ENCODE assay signal across 18 mouse cellular contexts in the genomic region with DNA sequence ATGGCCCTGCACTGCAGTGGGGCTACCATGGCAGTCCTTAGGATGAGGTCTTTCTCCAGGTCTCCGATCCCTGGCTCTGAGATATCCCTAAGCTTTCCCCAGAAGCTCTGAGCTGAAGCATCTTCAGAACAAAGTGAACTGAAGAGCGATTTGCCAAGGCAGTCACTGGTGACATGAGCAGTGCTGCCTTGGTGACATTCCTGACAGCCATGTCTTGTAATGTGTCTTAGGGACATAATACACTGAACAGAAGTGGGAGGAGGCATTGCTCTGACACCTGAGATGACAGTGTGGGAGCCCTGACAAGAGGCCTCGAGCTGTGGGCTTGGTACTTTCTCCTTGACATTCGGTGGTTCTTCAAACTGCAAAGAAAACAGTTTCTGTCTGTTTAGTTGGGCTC. TPM values are rescaled to one million over a fixed set of nuclear protein-coding genes. Genes with fewer than 3 reads are reported as not detected.
DNase-seq lines count a peak whose midpoint lies in the region; ATAC-seq and TF ChIP-seq lines count a peak whose summit lies in the region.
"Had no signal": no experiment of that assay in that cellular context is flagged by ENCODE, and none has a peak within 500 bp of the region (broad histone marks: within the 10 kb centered on the region; RNA-seq: fewer than 3 reads in every experiment).

No protein-coding gene starts in this region.

- 86% methylated on average over 4 of the region's 4 CpGs for WGBS in forebrain, embryonic 15.5 days
- WGBS in forebrain, embryonic 10.5 days: 87% methylated on average over 4 of the region's 4 CpGs
- WGBS in forebrain, postnatal 0 days: 81% methylated on average over 4 of the region's 4 CpGs
- WGBS in forebrain, embryonic 11.5 days: 84% methylated on average over 4 of the region's 4 CpGs
- WGBS in midbrain, embryonic 11.5 days: 90% methylated on average over 4 of the region's 4 CpGs
- WGBS in midbrain, embryonic 13.5 days: 87% methylated on average over 4 of the region's 4 CpGs

- no peak overlapping the region for H3K4me2 ChIP-seq in forebrain, embryonic 15.5 days (replicated peaks)
- H3K4me2 ChIP-seq in forebrain, postnatal 0 days (ENCODE audit: low read depth): no peak overlapping the region
- H3K4me2 ChIP-seq in forebrain, embryonic 11.5 days (ENCODE audit: low read depth, low read length, severe bottlenecking): no peak overlapping the region
- H3K4me2 ChIP-seq in midbrain, embryonic 11.5 days: no peak overlapping the region
- no peak overlapping the region for H3K4me2 ChIP-seq in midbrain, embryonic 13.5 days (replicated peaks)
- H3K4me2 ChIP-seq: embryonic facial prominence, embryonic 13.5 days; embryonic facial prominence, embryonic 15.5 days had no signal

- H3K4me1 ChIP-seq in forebrain, embryonic 15.5 days: no peaks in the 10 kb centered on the region
- H3K4me1 ChIP-seq in forebrain, embryonic 10.5 days: peaks cover 8% of the 10 kb centered on the region; the same call in 1 of the 2 replicates
- no peaks in the 10 kb centered on the region for H3K4me1 ChIP-seq in forebrain, postnatal 0 days (ENCODE audit: insufficient read depth)
- H3K4me1 ChIP-seq in forebrain, embryonic 11.5 days (replicated peaks; ENCODE audit: control insufficient read depth, insufficient read depth, low read length): no peaks in the 10 kb centered on the region
- no peaks in the 10 kb centered on the region for H3K4me1 ChIP-seq in midbrain, embryonic 11.5 days (ENCODE audit: control insufficient read depth, insufficient read depth, low read length)
- peaks cover 8% of the 10 kb centered on the region; the same call in 1 of the 2 replicates for H3K4me1 ChIP-seq in midbrain, embryonic 13.5 days (replicated peaks)
- H3K4me1 ChIP-seq: embryonic facial prominence, embryonic 15.5 days had no signal

- H3K4me3 ChIP-seq in forebrain, embryonic 15.5 days: no peak overlapping the region
- H3K4me3 ChIP-seq in forebrain, embryonic 10.5 days: no peak overlapping the region
- H3K4me3 ChIP-seq in forebrain, postnatal 0 days (ENCODE audit: low read depth, low read length): no peak overlapping the region
- no peak overlapping the region for H3K4me3 ChIP-seq in forebrain, embryonic 11.5 days (ENCODE audit: low read depth, low read length)
- H3K4me3 ChIP-seq in midbrain, embryonic 11.5 days (ENCODE audit: low read depth, low read length): no peak overlapping the region
- no peak overlapping the region for H3K4me3 ChIP-seq in midbrain, embryonic 13.5 days (replicated peaks)
- H3K4me3 ChIP-seq: embryonic facial prominence, embryonic 13.5 days; embryonic facial prominence, embryonic 15.5 days; erythroblast, embryonic 14.5 days had no signal

- H3K9ac ChIP-seq in forebrain, embryonic 15.5 days (replicated peaks): no peak overlapping the region
- no peak overlapping the region for H3K9ac ChIP-seq in forebrain, postnatal 0 days
- no peak overlapping the region for H3K9ac ChIP-seq in forebrain, embryonic 11.5 days (ENCODE audit: low read length)
- H3K9ac ChIP-seq in midbrain, embryonic 11.5 days (ENCODE audit: low read length): no peak overlapping the region
- no peak overlapping the region for H3K9ac ChIP-seq in midbrain, embryonic 13.5 days (replicated peaks)
- H3K9ac ChIP-seq: embryonic facial prominence, embryonic 13.5 days; embryonic facial prominence, embryonic 15.5 days had no signal

- peak overlapping the region; percentile 27; the same call in 1 of the 2 replicates for H3K27ac ChIP-seq in forebrain, embryonic 15.5 days (replicated peaks)
- H3K27ac ChIP-seq in forebrain, embryonic 10.5 days: no peak overlapping the region
- H3K27ac ChIP-seq in forebrain, postnatal 0 days (ENCODE audit: low read depth, low read length): no peak overlapping the region
- H3K27ac ChIP-seq in forebrain, embryonic 11.5 days (ENCODE audit: low read depth, low read length): no peak overlapping the region
- no peak overlapping the region for H3K27ac ChIP-seq in midbrain, embryonic 11.5 days (ENCODE audit: low read depth, low read length)
- H3K27ac ChIP-seq in midbrain, embryonic 13.5 days: no peak overlapping the region
- H3K27ac ChIP-seq: embryonic facial prominence, embryonic 13.5 days; embryonic facial prominence, embryonic 15.5 days had no signal

- H3K9me3 ChIP-seq in forebrain, embryonic 15.5 days: no peaks in the 10 kb centered on the region
- H3K9me3 ChIP-seq in forebrain, embryonic 10.5 days: no peaks in the 10 kb centered on the region
- H3K9me3 ChIP-seq in forebrain, postnatal 0 days (ENCODE audit: low read length): no peaks in the 10 kb centered on the region
- H3K9me3 ChIP-seq in forebrain, embryonic 11.5 days (ENCODE audit: control insufficient read depth, low read length): no peaks in the 10 kb centered on the region
- H3K9me3 ChIP-seq in midbrain, embryonic 11.5 days (ENCODE audit: control insufficient read depth, low read length): no peaks in the 10 kb centered on the region
- H3K9me3 ChIP-seq in midbrain, embryonic 13.5 days: no peaks in the 10 kb centered on the region
- H3K9me3 ChIP-seq: embryonic facial prominence, embryonic 13.5 days; embryonic facial prominence, embryonic 15.5 days had no signal

- ATAC-seq in forebrain, embryonic 15.5 days (replicated peaks): peak; percentile 49; the same call in 1 of the 2 replicates
- ATAC-seq in forebrain, postnatal 0 days: peak; percentile 52
- ATAC-seq in forebrain, embryonic 11.5 days (replicated peaks; ENCODE audit: low FRiP score): no peak
- ATAC-seq in midbrain, embryonic 11.5 days (ENCODE audit: low FRiP score): 0 out of 2 replicates have a peak, but pooled peaks have one; percentile 27
- ATAC-seq in midbrain, embryonic 13.5 days: no peak

- H3K27me3 ChIP-seq in forebrain, embryonic 15.5 days: no peaks in the 10 kb centered on the region
- no peaks in the 10 kb centered on the region for H3K27me3 ChIP-seq in forebrain, embryonic 10.5 days (ENCODE audit: poor library complexity, severe bottlenecking)
- H3K27me3 ChIP-seq in forebrain, postnatal 0 days (ENCODE audit: insufficient read depth, low read length): no peaks in the 10 kb centered on the region
- no peaks in the 10 kb centered on the region for H3K27me3 ChIP-seq in forebrain, embryonic 11.5 days (ENCODE audit: control insufficient read depth, insufficient read depth, low read length)
- H3K27me3 ChIP-seq in midbrain, embryonic 11.5 days (ENCODE audit: control insufficient read depth, insufficient read depth, low read length): no peaks in the 10 kb centered on the region
- H3K27me3 ChIP-seq in midbrain, embryonic 13.5 days: no peaks in the 10 kb centered on the region
- H3K27me3 ChIP-seq: embryonic facial prominence, embryonic 13.5 days; embryonic facial prominence, embryonic 15.5 days had no signal

- H3K36me3 ChIP-seq in forebrain, embryonic 15.5 days: peaks cover 15% of the 10 kb centered on the region
- H3K36me3 ChIP-seq in forebrain, embryonic 10.5 days (replicated peaks): peaks cover 21% of the 10 kb centered on the region
- no peaks in the 10 kb centered on the region for H3K36me3 ChIP-seq in forebrain, postnatal 0 days (ENCODE audit: insufficient read depth)
- H3K36me3 ChIP-seq in forebrain, embryonic 11.5 days (ENCODE audit: control insufficient read depth, insufficient read depth, low read length): no peaks in the 10 kb centered on the region; the same call in 1 of the 2 replicates
- no peaks in the 10 kb centered on the region for H3K36me3 ChIP-seq in midbrain, embryonic 11.5 days (ENCODE audit: control insufficient read depth, insufficient read depth, low read length)
- H3K36me3 ChIP-seq in midbrain, embryonic 13.5 days: peaks cover 11% of the 10 kb centered on the region
- H3K36me3 ChIP-seq: embryonic facial prominence, embryonic 13.5 days; embryonic facial prominence, embryonic 15.5 days had no signal

- TF ChIP-seq CTCF in forebrain, postnatal 0 days (IDR thresholded peaks at IDR 0.05; ENCODE audit: low read depth): no peak

- DNase-seq in forebrain, embryonic 10.5 days (ENCODE audit: extremely low spot score, low spot score): no peak
- no peak for DNase-seq in forebrain, postnatal 0 days
- no peak for DNase-seq in forebrain, embryonic 11.5 days (ENCODE audit: low spot score)
- no peak for DNase-seq in midbrain, embryonic 11.5 days (ENCODE audit: low spot score, missing footprints)
- DNase-seq: adrenal gland, postnatal 10 days; adrenal gland, postnatal 25 days; cerebellum, adult 11 months; cerebellum, adult 18-20 months; cerebellum, adult 8-10 months; cerebellum, adult 9-11 months; cerebellum, postnatal 36 days; embryo, embryonic 11 days had no signal

RNA-seq across cellular contexts. Expression of gene Lypd6b, which starts 11.1 kb away (rescaled TPM):
- 10.7 and 11.3 TPM in 2 replicates for polyA plus RNA-seq in forebrain, embryonic 15.5 days (2015; fragmentation: Nextera tagmentation; extraction: Ambion mirVana)
- polyA plus RNA-seq in forebrain, embryonic 10.5 days (2016; fragmentation: Nextera tagmentation; extraction: Ambion mirVana): 1.5 and 1.7 TPM in 2 replicates
- total RNA-seq in forebrain, postnatal 0 days (2014; rRNA removed): 18.6 and 23.3 TPM in 2 replicates
- 18.0 and 22.2 TPM in 2 replicates for polyA plus RNA-seq in forebrain, postnatal 0 days (2015; fragmentation: Nextera tagmentation; extraction: Ambion mirVana)
- polyA plus RNA-seq in forebrain, embryonic 11.5 days (2014; fragmentation: Nextera tagmentation; extraction: Ambion mirVana): 0.92 and 2.4 TPM in 2 replicates
- polyA plus RNA-seq in midbrain, embryonic 11.5 days (2014; fragmentation: Nextera tagmentation; extraction: Ambion mirVana): 0.36 and 0.87 TPM in 2 replicates
- 2.6 and 3.3 TPM in 2 replicates for polyA plus RNA-seq in midbrain, embryonic 13.5 days (2015; fragmentation: Nextera tagmentation; extraction: Ambion mirVana)
- total RNA-seq: MEL had no signal
- polyA plus RNA-seq: erythroblast, embryonic 14.5 days had no signal

Comparison
In these comparisons a context has a peak if more than half of its experiments do, and no peak if none do; other contexts are left out.
1. ATAC-seq: peak in forebrain, embryonic 15.5 days (single experiment), forebrain, postnatal 0 days (single experiment) and midbrain, embryonic 11.5 days (single experiment); none in forebrain, embryonic 11.5 days (single experiment) and midbrain, embryonic 13.5 days (single experiment).